Mouse (Mus musculus) limb, embryonic 11.5 days (tissue): ENCODE measurements around the gene Tec. TPM values are rescaled to one million over a fixed set of nuclear protein-coding genes. Genes with fewer than 3 reads are reported as not detected.

Experiments
- ATAC-seq: fragments of 200-750 bp; cut with Nextera tagmentation; 2 replicates; pipeline ENCODE4 v1.8.0; 2017; ENCODE audit warnings: low read depth; ENCODE audit not compliant: insufficient number of reproducible peaks, low FRiP score, low TSS enrichment
- DNase-seq: peaks from one replicate; pipeline ENCODE4 v3.0.0-alpha.2; 2015; ENCODE audit warnings: low spot score
- H3K27ac ChIP-seq: fragments of 300-500 bp; sonication (generic); replicated peaks from 2 replicates; pipeline ENCODE4 v1.5.1; 2014; ENCODE audit warnings: low read depth, mild to moderate bottlenecking, low read length
- H3K27me3 ChIP-seq: fragments of 300-500 bp; sonication (generic); 2 replicates; pipeline ENCODE4 v1.6.1; 2014; ENCODE audit warnings: mild to moderate bottlenecking, low read length, mixed read lengths; ENCODE audit not compliant: control insufficient read depth, insufficient read depth
- H3K36me3 ChIP-seq: fragments of 300-500 bp; sonication (generic); 2 replicates; pipeline ENCODE4 v1.6.1; 2014; ENCODE audit warnings: mild to moderate bottlenecking, low read length, moderate library complexity, mixed read lengths; ENCODE audit not compliant: control insufficient read depth, insufficient read depth
- H3K4me1 ChIP-seq: fragments of 300-500 bp; sonication (generic); 2 replicates; pipeline ENCODE4 v1.6.1; 2014; ENCODE audit warnings: low read length, mixed read lengths; ENCODE audit not compliant: control insufficient read depth, insufficient read depth
- H3K4me2 ChIP-seq: fragments of 300-500 bp; sonication (generic); 2 replicates; pipeline ENCODE4 v1.6.1; 2014; ENCODE audit warnings: low read depth, mild to moderate bottlenecking, moderate library complexity; ENCODE audit not compliant: severe bottlenecking
- H3K4me3 ChIP-seq: fragments of 300-500 bp; sonication (generic); 2 replicates; pipeline ENCODE4 v1.5.1; 2014; ENCODE audit warnings: low read depth, low read length
- H3K9ac ChIP-seq: fragments of 300-500 bp; sonication (generic); 2 replicates; pipeline ENCODE4 v1.6.1; 2014; ENCODE audit warnings: mild to moderate bottlenecking, low read length
- H3K9me3 ChIP-seq: fragments of 300-500 bp; sonication (generic); 2 replicates; pipeline ENCODE4 v1.6.1; 2016; ENCODE audit warnings: low read length; ENCODE audit not compliant: control insufficient read depth
- WGBS: fragments of 180-500 bp; shearing (Covaris S2); extraction: QIAGEN DNeasy Blood & Tissue Kit; methylation state at CpG from one replicate; pipeline ENCODE4 v1.1.7; 2014; 5-methylcytosine and 5-hydroxymethylcytosine counted together
- polyA plus RNA-seq: library from polyadenylated mRNA; unstranded; fragments of >200 nt; fragmentation: Nextera tagmentation; extraction: Ambion mirVana; gene quantifications from 2 replicates; pipeline ENCODE4 v1.2.1, GENCODE M21; 2014

The Tec gene
- polyA plus RNA-seq, 1 experiment from 2014 or later, result 2.3 TPM

GRCm38 (mm10) chr5:72853365-72853764, 14.9 kb downstream of the Tec start:
- no peak overlapping the region for H3K9ac ChIP-seq
- no peaks in the 10 kb centered on the region for H3K9me3 ChIP-seq
- no peaks in the 10 kb centered on the region for H3K27me3 ChIP-seq
- DNase-seq (no peak), ATAC-seq (no peak)
- H3K4me2 ChIP-seq, result no peak overlapping the region
- no peak overlapping the region for H3K27ac ChIP-seq
- H3K4me1 ChIP-seq, result no peaks in the 10 kb centered on the region
- no peak overlapping the region for H3K4me3 ChIP-seq
- 80% methylated on average over 2 of the region's 2 CpGs for WGBS
- H3K36me3 ChIP-seq, result no peaks in the 10 kb centered on the region

DNA sequence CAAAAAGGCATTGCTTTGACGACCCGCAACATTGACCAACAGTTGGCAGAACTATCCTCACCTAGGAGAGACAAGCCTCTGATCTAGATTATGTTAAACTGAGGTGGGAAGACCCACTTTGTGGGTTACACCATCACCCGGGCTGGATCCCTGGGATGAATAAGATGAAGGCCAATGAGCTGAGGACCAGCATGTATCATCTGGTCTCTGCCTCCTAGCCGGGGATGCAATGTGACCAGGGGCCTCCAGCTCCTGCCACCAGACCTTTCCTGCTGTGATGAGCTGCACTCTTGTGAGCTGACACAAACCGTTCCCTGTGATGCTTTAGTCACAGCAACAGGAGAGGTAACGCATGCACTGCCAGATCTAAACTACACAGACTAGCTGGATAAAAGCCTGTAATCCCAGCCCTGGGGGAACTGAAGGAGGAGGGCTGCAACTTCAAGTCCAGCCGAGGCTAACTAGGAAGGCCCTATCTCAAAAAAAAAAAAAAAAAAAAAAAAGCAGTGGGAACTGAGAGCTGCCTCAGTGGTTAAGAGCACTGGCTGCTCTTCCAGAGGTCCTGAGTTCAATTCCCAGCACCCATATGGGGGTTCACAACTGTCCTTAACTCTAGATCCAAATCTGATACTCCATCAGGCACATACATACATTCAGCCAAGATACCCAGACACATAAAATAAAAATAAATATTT, 15.8 kb downstream of the Tec start:
- ATAC-seq (no peak), DNase-seq (no peak)
- Histone ChIP-seq H3K4me1 (no peaks in the 10 kb centered on the region), H3K27ac (no peak overlapping the region), H3K4me2 (no peak overlapping the region), H3K4me3 (no peak overlapping the region), H3K27me3 (no peaks in the 10 kb centered on the region), H3K9ac (no peak overlapping the region), H3K36me3 (no peaks in the 10 kb centered on the region), H3K9me3 (no peaks in the 10 kb centered on the region)
- WGBS, result 81% methylated on average over 7 of the region's 7 CpGs

DNA sequence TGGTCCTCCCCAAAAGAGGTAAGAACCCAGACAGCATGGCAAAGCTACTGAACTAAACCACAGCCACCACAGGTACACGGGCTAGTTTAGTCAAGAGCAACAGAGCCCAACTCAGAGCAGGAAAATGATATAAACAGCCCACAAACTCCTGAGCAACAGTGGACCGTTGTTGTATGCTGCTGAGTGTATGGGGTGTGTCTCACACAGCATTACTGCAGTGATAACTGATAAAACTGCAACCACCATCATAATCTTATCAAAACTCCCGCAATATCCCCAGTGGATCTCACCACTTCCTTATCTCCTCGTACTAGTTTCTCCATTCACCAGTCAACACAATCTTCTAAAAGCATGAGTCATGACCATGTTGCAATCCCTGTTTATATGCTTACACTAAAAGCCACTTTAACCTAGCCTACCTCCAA, 16.6 kb downstream of the Tec start:
- no peak overlapping the region for H3K9ac ChIP-seq
- no peaks in the 10 kb centered on the region for H3K27me3 ChIP-seq
- DNase-seq, result no peak
- H3K4me1 ChIP-seq, result no peaks in the 10 kb centered on the region
- H3K36me3 ChIP-seq, result no peaks in the 10 kb centered on the region
- 88% methylated on average over 4 of the region's 4 CpGs for WGBS
- no peaks in the 10 kb centered on the region for H3K9me3 ChIP-seq
- H3K4me3 ChIP-seq, result no peak overlapping the region
- H3K4me2 ChIP-seq, result no peak overlapping the region
- H3K27ac ChIP-seq, result no peak overlapping the region
- no peak for ATAC-seq

DNA sequence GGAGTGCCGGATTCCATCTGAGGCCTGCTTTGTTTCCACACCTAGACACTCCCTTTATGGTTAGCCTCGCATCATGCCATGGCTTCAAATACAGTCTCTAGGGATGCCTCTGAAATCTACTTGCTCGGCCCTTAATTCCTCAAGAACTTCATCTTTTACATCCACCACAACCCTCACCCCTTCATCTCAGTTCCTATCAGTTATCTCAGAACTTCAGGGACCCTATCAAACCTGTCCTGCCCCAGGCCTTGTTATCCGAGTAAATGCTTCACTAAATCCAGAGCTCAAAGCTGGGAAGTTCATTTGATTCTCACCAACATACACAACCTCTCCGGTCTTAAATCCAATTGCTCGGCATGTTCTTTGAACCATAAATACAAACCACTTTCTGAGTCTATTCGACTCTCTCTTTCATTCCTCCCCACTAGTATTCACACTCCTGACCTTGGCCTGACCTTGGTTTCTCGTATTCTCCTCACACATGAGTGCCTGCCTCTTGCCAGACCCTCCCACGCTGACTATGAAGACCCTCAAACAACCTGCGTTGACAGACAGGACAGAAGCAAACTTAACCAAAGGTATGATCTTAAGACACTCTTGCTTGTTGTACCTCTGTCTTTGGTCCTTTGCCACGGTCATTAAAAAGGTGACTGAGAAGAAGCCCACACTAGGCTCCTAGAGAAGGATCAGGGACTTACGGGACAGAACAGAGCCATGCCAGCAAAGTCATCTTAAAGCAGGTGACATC, 17.2 kb downstream of the Tec start:
- H3K27ac ChIP-seq, result no peak overlapping the region
- H3K9me3 ChIP-seq, result no peaks in the 10 kb centered on the region
- ATAC-seq, result no peak
- no peak overlapping the region for H3K9ac ChIP-seq
- no peak overlapping the region for H3K4me2 ChIP-seq
- 86% methylated on average over 12 of the region's 12 CpGs for WGBS
- H3K4me1 ChIP-seq, result no peaks in the 10 kb centered on the region
- H3K27me3 ChIP-seq, result no peaks in the 10 kb centered on the region
- H3K4me3 ChIP-seq, result no peak overlapping the region
- no peak for DNase-seq
- no peaks in the 10 kb centered on the region for H3K36me3 ChIP-seq

DNA sequence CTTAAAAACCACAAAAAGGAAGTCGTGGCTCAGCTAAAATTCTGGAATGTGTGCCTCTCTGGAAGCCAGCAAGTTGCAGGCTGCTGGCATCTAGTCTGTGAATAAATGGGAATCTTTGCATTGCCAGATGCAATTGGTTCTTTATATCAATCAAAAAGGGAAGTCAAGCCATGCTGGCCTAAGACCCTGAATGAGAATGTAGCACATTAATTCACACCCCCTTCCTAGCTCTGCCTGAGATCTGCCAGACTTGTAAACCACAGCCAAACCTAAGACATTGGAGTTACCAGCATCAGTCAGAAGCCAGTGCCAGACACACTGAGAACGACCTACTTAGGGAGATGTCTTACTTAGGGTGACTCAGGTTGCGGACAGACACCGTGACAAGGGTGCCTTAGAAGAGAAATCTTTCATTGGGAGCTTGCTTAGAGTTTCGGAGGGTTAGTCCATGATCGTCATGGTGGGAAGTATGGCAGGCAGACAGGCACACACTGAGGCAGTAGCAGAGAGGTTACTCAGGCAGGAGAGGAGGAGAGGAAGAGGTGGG, 19.3 kb downstream of the Tec start:
- no peak for DNase-seq
- no peak overlapping the region for H3K9ac ChIP-seq
- 73% methylated on average over 6 of the region's 6 CpGs for WGBS
- no peaks in the 10 kb centered on the region for H3K36me3 ChIP-seq
- H3K27ac ChIP-seq, result no peak overlapping the region
- no peak overlapping the region for H3K4me2 ChIP-seq
- ATAC-seq, result no peak
- H3K9me3 ChIP-seq, result no peaks in the 10 kb centered on the region
- H3K4me1 ChIP-seq, result peaks cover 7% of the 10 kb centered on the region; the same call in 1 of the 2 replicates
- H3K4me3 ChIP-seq, result no peak overlapping the region
- H3K27me3 ChIP-seq, result no peaks in the 10 kb centered on the region

- no peak for DNase-seq
Observed at GRCm38 (mm10) chr5:72846712-72847111, 21.6 kb downstream of the Tec start.

DNA sequence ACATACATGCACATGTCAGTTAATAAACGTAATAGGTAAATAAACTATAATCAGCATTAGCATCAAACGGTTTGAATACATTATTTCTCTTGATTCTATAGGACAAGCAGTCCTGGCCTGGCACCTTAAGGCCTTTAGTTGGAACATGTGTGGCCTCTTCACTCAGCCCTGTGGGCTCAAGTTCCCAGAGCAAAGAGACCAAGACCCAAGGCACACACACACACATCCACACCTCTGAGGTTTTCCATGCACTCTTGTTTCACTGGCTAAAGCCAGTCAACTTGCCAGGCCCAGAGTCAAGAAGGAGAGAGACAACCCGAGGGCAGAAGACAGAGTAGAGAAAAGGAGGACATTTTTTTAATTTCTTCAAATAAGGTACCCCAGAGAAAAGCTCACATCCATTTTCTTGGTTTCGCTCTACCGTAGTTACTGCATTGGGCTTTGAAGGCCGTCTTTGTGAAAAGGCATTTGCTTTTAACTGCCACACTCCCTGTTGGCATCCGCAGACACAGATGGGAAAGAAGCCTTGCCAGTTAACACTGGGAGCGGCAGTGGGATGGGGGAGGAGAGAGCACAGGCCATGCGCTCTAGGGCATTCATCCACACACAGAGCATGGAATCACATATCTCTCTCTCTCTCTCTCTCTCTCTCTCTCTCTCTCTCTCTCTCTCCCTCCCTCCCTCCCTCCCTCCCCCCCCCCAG, 22.2 kb downstream of the Tec start:
- Histone ChIP-seq H3K4me2 (no peak overlapping the region), H3K4me1 (peaks cover 7% of the 10 kb centered on the region; the same call in 1 of the 2 replicates), H3K27ac (no peak overlapping the region), H3K36me3 (no peaks in the 10 kb centered on the region), H3K9me3 (no peaks in the 10 kb centered on the region), H3K9ac (no peak overlapping the region), H3K4me3 (no peak overlapping the region), H3K27me3 (no peaks in the 10 kb centered on the region)
- no peak for DNase-seq
- 69% methylated on average over 9 of the region's 9 CpGs for WGBS
- ATAC-seq, result no peak

More at GRCm38 (mm10) chr5:72846712-72847111, 21.6 kb downstream of the Tec start:
- Histone ChIP-seq H3K4me2 (no peak overlapping the region), H3K9ac (no peak overlapping the region), H3K27me3 (no peaks in the 10 kb centered on the region), H3K4me3 (no peak overlapping the region), H3K9me3 (no peaks in the 10 kb centered on the region), H3K36me3 (no peaks in the 10 kb centered on the region), H3K4me1 (peaks cover 7% of the 10 kb centered on the region; the same call in 1 of the 2 replicates), H3K27ac (no peak overlapping the region)
- WGBS, result 86% methylated on average over 1 of the region's 4 CpGs
- no peak for ATAC-seq

GRCm38 (mm10) chr5:72844776-72845495, 23.3 kb downstream of the Tec start:
- Histone ChIP-seq H3K4me2 (no peak overlapping the region), H3K36me3 (no peaks in the 10 kb centered on the region), H3K4me3 (no peak overlapping the region), H3K4me1 (peaks cover 7% of the 10 kb centered on the region; the same call in 1 of the 2 replicates), H3K27ac (no peak overlapping the region), H3K9me3 (no peaks in the 10 kb centered on the region), H3K9ac (no peak overlapping the region), H3K27me3 (no peaks in the 10 kb centered on the region)
- DNase-seq (no peak), ATAC-seq (no peak)
- WGBS, result 83% methylated on average over 7 of the region's 7 CpGs
